Mouse (Mus musculus): ENCODE data around the gene E2f3.

E2f3 gene

GRCm38 (mm10) chr13:29977358-29977757 lies 8.5 kb downstream of the E2f3 start:
- DNase-seq = no peak

- no peak for DNase-seq
These were observed 11.8 kb downstream of the E2f3 start for GRCm38 (mm10) chr13:29974066-29974465.

GRCm38 (mm10) chr13:29973610-29974009 lies 12.3 kb downstream of the E2f3 start:
- no peak for DNase-seq

- DNase-seq = no peak
These were observed 15.5 kb downstream of the E2f3 start for GRCm38 (mm10) chr13:29970333-29970732.

- no peak for DNase-seq
These were observed 17.2 kb downstream of the E2f3 start for GRCm38 (mm10) chr13:29968636-29969035.

- no peak for DNase-seq
These were observed 18.5 kb downstream of the E2f3 start for GRCm38 (mm10) chr13:29967367-29967766.

- DNase-seq = no peak
These were observed 18.9 kb downstream of the E2f3 start for GRCm38 (mm10) chr13:29966966-29967365.

- DNase-seq = no peak
These were observed 21.8 kb downstream of the E2f3 start for GRCm38 (mm10) chr13:29964087-29964486.

- DNase-seq = no peak
These were observed 25.4 kb downstream of the E2f3 start for GRCm38 (mm10) chr13:29960416-29960815.

- no peak for DNase-seq
These were observed 28.1 kb downstream of the E2f3 start for GRCm38 (mm10) chr13:29957731-29958254.

- no peak for DNase-seq
These were observed 28.9 kb downstream of the E2f3 start for GRCm38 (mm10) chr13:29956821-29957421.

GRCm38 (mm10) chr13:29955296-29955695 lies 30.6 kb downstream of the E2f3 start:
- no peak for DNase-seq

- DNase-seq = no peak
These were observed 31.1 kb downstream of the E2f3 start for GRCm38 (mm10) chr13:29954741-29955140.

- no peak for DNase-seq
These were observed 32.3 kb downstream of the E2f3 start for GRCm38 (mm10) chr13:29953417-29954045.

GRCm38 (mm10) chr13:29946045-29946444 lies 39.8 kb downstream of the E2f3 start:
- DNase-seq = no peak

- DNase-seq = no peak
These were observed 40.8 kb downstream of the E2f3 start for GRCm38 (mm10) chr13:29944915-29945570.

- DNase-seq = no peak
These were observed 41.4 kb downstream of the E2f3 start for GRCm38 (mm10) chr13:29944493-29944892.

GRCm38 (mm10) chr13:29943541-29944039 lies 42.3 kb downstream of the E2f3 start:
- no peak for DNase-seq

GRCm38 (mm10) chr13:29940071-29940470 lies 45.8 kb downstream of the E2f3 start:
- no peak for DNase-seq

GRCm38 (mm10) chr13:29939399-29939798 lies 46.5 kb downstream of the E2f3 start:
- DNase-seq = no peak

- DNase-seq = no peak
These were observed 47.1 kb downstream of the E2f3 start for GRCm38 (mm10) chr13:29938776-29939175.

- DNase-seq = no peak
These were observed 59.7 kb downstream of the E2f3 start for GRCm38 (mm10) chr13:29926168-29926567.

GRCm38 (mm10) chr13:29919841-29920240 lies 66.0 kb downstream of the E2f3 start:
- no peak for DNase-seq

- no peak for DNase-seq
These were observed 69.3 kb downstream of the E2f3 start for GRCm38 (mm10) chr13:29916561-29916960.
